Comparison of ENCODE assay signal across 10 mouse cellular contexts in genomic region chr6:120471991-120472441, GRCm38 (mm10). TPM values are rescaled to one million over a fixed set of nuclear protein-coding genes. Genes with fewer than 3 reads are reported as not detected.
DNase-seq lines count a peak whose midpoint lies in the region; ATAC-seq and TF ChIP-seq lines count a peak whose summit lies in the region.
"Had no signal": no experiment of that assay in that cellular context is flagged by ENCODE, and none has a peak within 500 bp of the region (broad histone marks: within the 10 kb centered on the region; RNA-seq: fewer than 3 reads in every experiment).

No protein-coding gene starts in this region.

- 8% methylated on average over 5 of the region's 5 CpGs for WGBS in heart, embryonic 13.5 days
- WGBS in midbrain, embryonic 11.5 days, result 6% methylated on average over 5 of the region's 5 CpGs

- H3K9me3 ChIP-seq in heart, embryonic 13.5 days, result no peaks in the 10 kb centered on the region
- no peaks in the 10 kb centered on the region for H3K9me3 ChIP-seq in midbrain, embryonic 11.5 days (ENCODE audit: control insufficient read depth, low read length)

- no peak for TF ChIP-seq CTCF in brain, embryonic 14.5 days (IDR thresholded peaks at IDR 0.05; ENCODE audit: borderline replicate concordance, extremely low read depth, insufficient read depth, insufficient read length)

- H3K4me1 ChIP-seq in heart, embryonic 13.5 days, result peaks cover 46% of the 10 kb centered on the region
- peaks cover 16% of the 10 kb centered on the region for H3K4me1 ChIP-seq in midbrain, embryonic 11.5 days (ENCODE audit: control insufficient read depth, insufficient read depth, low read length)

- peak overlapping the region; percentile 39 for H3K4me2 ChIP-seq in heart, embryonic 13.5 days
- peak overlapping the region; percentile 2; the same call in 1 of the 2 replicates for H3K4me2 ChIP-seq in midbrain, embryonic 11.5 days

- peak overlapping the region; percentile 87 for H3K27ac ChIP-seq in heart, embryonic 13.5 days (replicated peaks)
- peak overlapping the region; percentile 49 for H3K27ac ChIP-seq in midbrain, embryonic 11.5 days (ENCODE audit: low read depth, low read length)

- no peak for TF ChIP-seq POLR2A in brain, embryonic 14.5 days (IDR thresholded peaks at IDR 0.05; ENCODE audit: borderline replicate concordance, extremely low read depth, insufficient read depth, insufficient read length, poor library complexity, severe bottlenecking)

- no peak for ATAC-seq in heart, embryonic 13.5 days (ENCODE audit: extremely low read depth, insufficient number of reproducible peaks, low FRiP score, low TSS enrichment)
- peak; percentile 70 for ATAC-seq in midbrain, embryonic 11.5 days (ENCODE audit: low FRiP score)
- ATAC-seq: lung, postnatal 0 days had no signal

- intact Hi-C loops in heart, postnatal 14 days (cut with DNase I), result no loop called here

- peak; percentile 29 to 64 for DNase-seq in heart, adult 18-20 months
- DNase-seq in heart, postnatal 14 days, result no peak
- peak; percentile 90 for DNase-seq in brain, embryonic 14.5 days (ENCODE audit: low read depth)
- peak; percentile 91 for DNase-seq in midbrain, embryonic 11.5 days (ENCODE audit: low spot score, missing footprints)
- DNase-seq in c-Kit-positive CD71-positive TER-119-positive erythroid progenitor cells, embryonic 14.5 days (ENCODE audit: low spot score), result no peak
- no peak for DNase-seq in natural killer cell, adult 2 months (ENCODE audit: low spot score in 2 of 2)
- DNase-seq in T-cell, adult 2 months (ENCODE audit: low spot score), result no peak
- DNase-seq: cerebellum, adult 18-20 months had no signal

- H3K36me3 ChIP-seq in heart, embryonic 13.5 days, result no peaks in the 10 kb centered on the region
- no peaks in the 10 kb centered on the region for H3K36me3 ChIP-seq in midbrain, embryonic 11.5 days (ENCODE audit: control insufficient read depth, insufficient read depth, low read length)

- H3K27me3 ChIP-seq in heart, embryonic 13.5 days (replicated peaks), result 0 out of 2 replicates have a peak, but pooled peaks cover 3% of the 10 kb centered on the region
- no peaks in the 10 kb centered on the region for H3K27me3 ChIP-seq in midbrain, embryonic 11.5 days (ENCODE audit: control insufficient read depth, insufficient read depth, low read length)

- H3K9ac ChIP-seq in heart, embryonic 13.5 days, result peak overlapping the region; percentile 44; the same call in 1 of the 2 replicates
- H3K9ac ChIP-seq in midbrain, embryonic 11.5 days (ENCODE audit: low read length), result 0 out of 2 replicates have a peak overlapping the region, but pooled peaks have one; percentile 2

- H3K4me3 ChIP-seq in heart, embryonic 13.5 days, result 0 out of 2 replicates have a peak overlapping the region, but pooled peaks have one; percentile 11
- H3K4me3 ChIP-seq in midbrain, embryonic 11.5 days (ENCODE audit: low read depth, low read length), result no peak overlapping the region

RNA-seq across cellular contexts. Expression of gene Il17ra, which starts 9.0 kb away (rescaled TPM):
- 1 to 10 TPM; 2.3 to 3.0 TPM for total RNA-seq in heart, adult 18-20 months (2021)
- 1 to 10 TPM; 3.3 to 5.4 TPM for total RNA-seq in heart, postnatal 14 days (2021)
- polyA plus RNA-seq in brain, embryonic 14.5 days (2012; rRNA removed), result 4.6 and 5.2 TPM in 2 replicates
- 4.6 and 4.7 TPM in 2 replicates for polyA plus RNA-seq in heart, embryonic 13.5 days (2015; fragmentation: Nextera tagmentation; extraction: Ambion mirVana)
- polyA plus RNA-seq in midbrain, embryonic 11.5 days (2014; fragmentation: Nextera tagmentation; extraction: Ambion mirVana), result 1.6 and 2.0 TPM in 2 replicates

RNA-seq across cellular contexts. Expression of gene Tmem121b, which starts 21.6 kb away (rescaled TPM):
- total RNA-seq in heart, adult 18-20 months (2021), result not detected
- total RNA-seq in heart, postnatal 14 days (2021), result under 1 TPM in 1 of 2 experiments, not detected in 1; 0.05 TPM
- 13.5 and 15.6 TPM in 2 replicates for polyA plus RNA-seq in brain, embryonic 14.5 days (2012; rRNA removed)
- 0.05 and 0.07 TPM in 2 replicates for polyA plus RNA-seq in heart, embryonic 13.5 days (2015; fragmentation: Nextera tagmentation; extraction: Ambion mirVana)
- polyA plus RNA-seq in midbrain, embryonic 11.5 days (2014; fragmentation: Nextera tagmentation; extraction: Ambion mirVana), result 0.78 and 0.88 TPM in 2 replicates

RNA-seq across cellular contexts. Expression of gene Hdhd5, which starts 59.1 kb away (rescaled TPM):
- total RNA-seq in heart, adult 18-20 months (2021), result 10 to 100 TPM; 18.7 to 21.8 TPM
- total RNA-seq in heart, postnatal 14 days (2021), result 10 to 100 TPM; 20.1 to 21.7 TPM
- 22.1 and 26.4 TPM in 2 replicates for polyA plus RNA-seq in brain, embryonic 14.5 days (2012; rRNA removed)
- polyA plus RNA-seq in heart, embryonic 13.5 days (2015; fragmentation: Nextera tagmentation; extraction: Ambion mirVana), result 13.3 and 14.1 TPM in 2 replicates
- 12.4 and 15.0 TPM in 2 replicates for polyA plus RNA-seq in midbrain, embryonic 11.5 days (2014; fragmentation: Nextera tagmentation; extraction: Ambion mirVana)

Comparison
In these comparisons a context has a peak if more than half of its experiments do, and no peak if none do; other contexts are left out.
1. DNase-seq: peak in heart, adult 18-20 months (2 of 2), brain, embryonic 14.5 days (single experiment) and midbrain, embryonic 11.5 days (single experiment); none in heart, postnatal 14 days (0 of 2), c-Kit-positive CD71-positive TER-119-positive erythroid progenitor cells, embryonic 14.5 days (single experiment), natural killer cell, adult 2 months (0 of 2) and T-cell, adult 2 months (single experiment).